Mouse (Mus musculus) stomach, embryonic 15.5 days (tissue): Measurements from ENCODE around the gene Fam110a. TPM values are rescaled to one million over a fixed set of nuclear protein-coding genes. Genes with fewer than 3 reads are reported as not detected.
A peak's percentile ranks its signal among the peaks of the same experiment; 100 is the strongest.

Experiments
- ATAC-seq: fragments of 200-750 bp; cut with Nextera tagmentation; 2 replicates; pipeline ENCODE4 v1.8.0; 2017; ENCODE audit warnings: low read depth, moderate number of reproducible peaks, moderate TSS enrichment; ENCODE audit not compliant: insufficient read depth, low FRiP score
- H3K27ac ChIP-seq: fragments of 300-500 bp; sonication (generic); 2 replicates; pipeline ENCODE4 v1.5.1; 2015; ENCODE audit warnings: mild to moderate bottlenecking, inconsistent platforms
- H3K27me3 ChIP-seq: fragments of 300-500 bp; sonication (generic); replicated peaks from 2 replicates; pipeline ENCODE4 v1.6.1; 2015; ENCODE audit warnings: inconsistent platforms
- H3K36me3 ChIP-seq: fragments of 300-500 bp; sonication (generic); 2 replicates; pipeline ENCODE4 v1.6.1; 2015; ENCODE audit warnings: inconsistent platforms
- H3K4me1 ChIP-seq: fragments of 300-500 bp; sonication (generic); 2 replicates; pipeline ENCODE4 v1.6.1; 2015; ENCODE audit warnings: inconsistent platforms
- H3K4me2 ChIP-seq: fragments of 300-500 bp; sonication (generic); 2 replicates; pipeline ENCODE4 v1.6.1; 2015; ENCODE audit warnings: mild to moderate bottlenecking, inconsistent platforms
- H3K4me3 ChIP-seq: fragments of 300-500 bp; sonication (generic); replicated peaks from 2 replicates; pipeline ENCODE4 v1.5.1; 2015; ENCODE audit warnings: inconsistent platforms
- H3K9ac ChIP-seq: fragments of 300-500 bp; sonication (generic); 2 replicates; pipeline ENCODE4 v1.6.1; 2015; ENCODE audit warnings: inconsistent platforms
- H3K9me3 ChIP-seq: fragments of 300-500 bp; sonication (generic); 2 replicates; pipeline ENCODE4 v1.6.1; 2016; ENCODE audit warnings: inconsistent platforms
- WGBS: fragments of 180-500 bp; shearing (Covaris S2); methylation state at CpG from one replicate; pipeline ENCODE4 v1.1.7; 2015; 5-methylcytosine and 5-hydroxymethylcytosine counted together
- polyA plus RNA-seq: library from polyadenylated mRNA; unstranded; fragments of >200 nt; fragmentation: Nextera tagmentation; extraction: Ambion mirVana; gene quantifications from 2 replicates; pipeline ENCODE4 v1.2.1, GENCODE M21; 2015

Gene Fam110a
- polyA plus RNA-seq, 1 experiment from 2014 or later = 26.8 TPM

GRCm38 (mm10) chr2:151967792-151968191, 12.2 kb downstream of the Fam110a start:
- H3K36me3 ChIP-seq = peaks cover 19% of the 10 kb centered on the region
- peaks cover 32% of the 10 kb centered on the region for H3K4me1 ChIP-seq
- no peak for ATAC-seq
- no peak overlapping the region for H3K9ac ChIP-seq
- H3K4me3 ChIP-seq = no peak overlapping the region
- H3K27ac ChIP-seq = no peak overlapping the region
- H3K27me3 ChIP-seq = no peaks in the 10 kb centered on the region
- no peak overlapping the region for H3K4me2 ChIP-seq
- no peaks in the 10 kb centered on the region for H3K9me3 ChIP-seq
- WGBS = 75% methylated on average over 2 of the region's 2 CpGs

DNA sequence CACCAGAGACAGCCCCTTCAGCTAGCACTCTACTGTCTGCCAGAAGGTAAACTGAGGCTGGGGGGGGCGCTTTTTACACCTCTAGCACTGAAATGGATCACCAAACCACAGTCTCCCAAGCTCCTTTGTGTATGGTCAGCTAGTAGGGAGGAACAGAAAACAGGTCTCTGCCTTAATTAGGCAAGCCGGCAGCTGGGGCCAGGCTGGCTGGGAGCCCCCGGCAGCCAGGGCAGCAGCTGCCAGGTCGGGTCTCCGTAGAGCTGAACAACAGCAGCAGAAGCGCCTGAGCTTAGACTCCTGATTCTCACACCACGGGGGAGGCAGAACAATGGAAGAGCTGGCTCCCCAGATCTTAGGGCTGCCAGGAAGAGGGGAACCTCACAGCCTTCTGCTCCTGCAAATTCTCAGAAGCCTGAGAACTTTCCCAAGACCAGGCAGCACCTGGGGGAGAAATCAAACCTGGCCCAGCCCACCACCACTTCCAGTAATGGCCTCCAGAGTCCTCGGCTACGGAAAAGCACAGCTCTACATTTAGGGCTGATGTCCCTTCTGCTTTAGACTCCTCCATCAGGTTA, 12.8 kb downstream of the Fam110a start:
- H3K27ac ChIP-seq = no peak overlapping the region
- peaks cover 19% of the 10 kb centered on the region for H3K36me3 ChIP-seq

GRCm38 (mm10) chr2:151964052-151964451, 16.0 kb downstream of the Fam110a start:
- H3K4me3 ChIP-seq = no peak overlapping the region
- H3K4me1 ChIP-seq = peaks cover 23% of the 10 kb centered on the region
- no peaks in the 10 kb centered on the region for H3K9me3 ChIP-seq
- no peak overlapping the region for H3K9ac ChIP-seq
- H3K27me3 ChIP-seq = no peaks in the 10 kb centered on the region
- WGBS = 20% methylated on average over 9 of the region's 9 CpGs
- no peak overlapping the region for H3K27ac ChIP-seq
- peaks cover 8% of the 10 kb centered on the region; the same call in 1 of the 2 replicates for H3K36me3 ChIP-seq
- H3K4me2 ChIP-seq = no peak overlapping the region
- ATAC-seq = no peak

More for the DNA sequence above, 12.8 kb downstream of the Fam110a start:
- peaks cover 28% of the 10 kb centered on the region for H3K4me1 ChIP-seq
- ATAC-seq = no peak
- no peak overlapping the region for H3K9ac ChIP-seq
- H3K9me3 ChIP-seq = no peaks in the 10 kb centered on the region
- no peaks in the 10 kb centered on the region for H3K27me3 ChIP-seq
- H3K4me2 ChIP-seq = no peak overlapping the region
- 38% methylated on average over 9 of the region's 9 CpGs for WGBS
- no peak overlapping the region for H3K4me3 ChIP-seq

DNA sequence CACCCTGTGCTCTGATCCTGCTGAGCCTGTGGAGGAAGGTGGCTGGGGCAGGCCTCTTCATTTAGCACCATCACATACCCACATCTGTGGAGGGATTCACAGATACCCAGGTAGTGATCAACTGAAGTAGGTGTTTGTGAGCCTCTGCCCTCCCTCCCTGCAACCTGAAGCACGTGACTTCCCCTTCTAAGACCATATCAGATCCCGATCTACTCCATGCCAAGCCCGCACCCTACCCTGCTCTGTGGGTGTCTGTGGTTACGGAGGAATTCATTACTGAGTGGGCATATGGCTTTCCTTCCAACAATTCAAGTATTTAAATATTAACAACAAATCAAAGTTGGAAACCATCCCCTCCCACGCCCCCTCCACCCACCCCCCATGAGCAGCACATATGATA, 16.7 kb downstream of the Fam110a start:
- no peaks in the 10 kb centered on the region for H3K9me3 ChIP-seq
- H3K4me1 ChIP-seq = peaks cover 24% of the 10 kb centered on the region
- no peak overlapping the region for H3K27ac ChIP-seq
- H3K9ac ChIP-seq = no peak overlapping the region
- 84% methylated on average over 5 of the region's 5 CpGs for WGBS
- no peak for ATAC-seq
- no peak overlapping the region for H3K4me3 ChIP-seq
- H3K36me3 ChIP-seq = 0 out of 2 replicates have a peak, but pooled peaks cover 3% of the 10 kb centered on the region
- no peak overlapping the region for H3K4me2 ChIP-seq
- H3K27me3 ChIP-seq = no peaks in the 10 kb centered on the region

DNA sequence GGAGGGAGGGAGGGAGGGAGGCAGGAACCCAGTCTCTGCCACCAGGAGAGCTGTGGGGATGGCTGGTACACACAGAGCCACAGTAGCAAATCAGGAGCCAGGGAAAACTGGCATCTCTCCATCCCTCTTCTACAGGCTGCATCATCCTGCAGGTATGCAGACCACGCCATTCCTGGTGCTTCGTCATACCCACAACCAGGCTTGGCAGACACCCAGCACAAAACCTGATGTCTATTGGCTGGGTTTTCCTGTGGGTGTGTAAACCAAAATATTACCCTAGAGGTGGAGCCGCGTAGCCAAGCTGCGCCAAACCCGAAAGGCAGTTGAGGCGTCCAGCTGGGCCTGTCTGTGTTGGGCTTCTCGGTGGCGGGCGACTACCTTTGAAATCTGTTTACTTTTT, 17.5 kb downstream of the Fam110a start:
- H3K4me2 ChIP-seq = no peak overlapping the region

GRCm38 (mm10) chr2:151961284-151962196, 18.5 kb downstream of the Fam110a start:
- H3K27ac ChIP-seq = no peak overlapping the region; the same call in 1 of the 2 replicates
- peaks cover 24% of the 10 kb centered on the region for H3K4me1 ChIP-seq
- WGBS = 46% methylated on average over 9 of the region's 9 CpGs
- peak; percentile 36 for ATAC-seq
- no peak overlapping the region for H3K4me3 ChIP-seq
- no peak overlapping the region for H3K9ac ChIP-seq
- H3K27me3 ChIP-seq = no peaks in the 10 kb centered on the region
- 0 out of 2 replicates have a peak, but pooled peaks cover 3% of the 10 kb centered on the region for H3K36me3 ChIP-seq
- H3K4me2 ChIP-seq = no peak overlapping the region
- no peaks in the 10 kb centered on the region for H3K9me3 ChIP-seq

More for the DNA sequence above, 17.5 kb downstream of the Fam110a start:
- Histone ChIP-seq H3K9me3 (no peaks in the 10 kb centered on the region), H3K9ac (no peak overlapping the region), H3K36me3 (0 out of 2 replicates have a peak, but pooled peaks cover 3% of the 10 kb centered on the region), H3K27ac (no peak overlapping the region), H3K4me3 (no peak overlapping the region), H3K4me1 (peaks cover 24% of the 10 kb centered on the region), H3K27me3 (no peaks in the 10 kb centered on the region)
- peak; percentile 48; the same call in 1 of the 2 replicates for ATAC-seq
- 36% methylated on average over 10 of the region's 10 CpGs for WGBS

DNA sequence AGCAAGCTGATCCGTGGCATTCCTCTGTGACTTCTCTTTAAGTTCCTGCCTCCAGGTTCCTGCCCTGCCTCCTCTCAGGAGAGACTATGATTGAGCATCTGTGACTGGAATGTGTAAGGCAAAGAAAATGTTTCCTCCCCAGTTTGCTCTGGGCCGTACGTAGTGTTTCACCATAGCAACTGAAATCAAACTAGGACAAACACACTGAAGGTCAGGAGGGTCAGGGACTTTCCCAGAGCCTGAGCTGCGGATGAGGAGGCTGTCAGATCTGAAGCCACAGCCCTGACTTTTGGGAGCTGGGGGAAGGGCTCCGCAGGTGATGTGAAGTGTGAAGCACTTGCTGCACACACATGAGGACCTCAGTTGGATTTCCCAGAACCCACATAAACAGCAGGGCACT, 20.7 kb downstream of the Fam110a start:
- Histone ChIP-seq H3K27me3 (no peaks in the 10 kb centered on the region), H3K4me1 (peaks cover 24% of the 10 kb centered on the region), H3K4me2 (no peak overlapping the region), H3K4me3 (no peak overlapping the region), H3K9ac (no peak overlapping the region), H3K9me3 (no peaks in the 10 kb centered on the region), H3K36me3 (no peaks in the 10 kb centered on the region), H3K27ac (no peak overlapping the region)
- 32% methylated on average over 5 of the region's 5 CpGs for WGBS
- ATAC-seq = peak; percentile 36; the same call in 1 of the 2 replicates

GRCm38 (mm10) chr2:151956500-151957137, 23.4 kb downstream of the Fam110a start:
- 0 out of 2 replicates have a peak, but pooled peaks cover 10% of the 10 kb centered on the region for H3K4me1 ChIP-seq
- H3K4me2 ChIP-seq = no peak overlapping the region
- H3K9ac ChIP-seq = no peak overlapping the region
- no peaks in the 10 kb centered on the region for H3K9me3 ChIP-seq
- no peaks in the 10 kb centered on the region for H3K36me3 ChIP-seq
- no peak for ATAC-seq
- WGBS = 71% methylated on average over 4 of the region's 4 CpGs
- no peaks in the 10 kb centered on the region for H3K27me3 ChIP-seq
- no peak overlapping the region for H3K4me3 ChIP-seq
- H3K27ac ChIP-seq = no peak overlapping the region

- H3K4me3 ChIP-seq = no peak overlapping the region
- no peaks in the 10 kb centered on the region for H3K27me3 ChIP-seq
- H3K36me3 ChIP-seq = no peaks in the 10 kb centered on the region
- ATAC-seq = no peak
- no peak overlapping the region for H3K9ac ChIP-seq
- no peak overlapping the region for H3K4me2 ChIP-seq
- no peaks in the 10 kb centered on the region for H3K4me1 ChIP-seq
- H3K9me3 ChIP-seq = no peaks in the 10 kb centered on the region
- no peak overlapping the region for H3K27ac ChIP-seq
- 84% methylated on average over 8 of the region's 8 CpGs for WGBS
These were observed 26.4 kb downstream of the Fam110a start for GRCm38 (mm10) chr2:151953665-151954064.

DNA sequence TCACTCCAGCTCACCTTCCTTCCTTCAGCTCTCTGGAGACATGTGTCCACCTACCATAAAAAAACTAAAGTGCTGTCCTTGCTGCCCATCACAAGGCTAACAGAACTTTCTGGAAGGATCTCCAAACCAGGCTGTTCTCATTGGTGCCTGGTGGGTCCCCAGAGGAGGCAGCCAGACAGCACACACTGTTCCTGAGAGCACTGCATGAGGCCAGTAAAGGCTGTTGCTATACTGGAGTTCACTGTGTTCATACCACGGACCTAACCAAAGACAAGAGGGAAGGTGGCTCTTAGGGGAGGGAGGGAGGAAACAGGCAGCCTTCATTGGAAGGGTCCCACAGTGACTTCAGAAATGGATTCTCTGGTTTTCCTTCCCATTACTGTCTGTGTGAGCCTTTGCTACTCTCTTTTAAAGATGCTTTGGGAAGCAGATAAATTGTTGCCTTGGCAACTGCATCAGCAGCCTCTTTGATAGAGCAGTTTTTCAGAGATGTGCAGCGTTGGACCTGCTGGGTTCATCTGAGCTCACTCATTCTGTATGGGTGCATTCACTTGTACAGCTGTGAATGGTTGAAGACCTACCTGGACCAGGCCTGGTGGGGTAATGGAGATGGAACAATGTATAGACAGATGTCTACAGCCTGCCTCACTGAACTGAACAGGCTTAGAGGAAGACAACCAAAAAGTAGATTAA, 30.8 kb downstream of the Fam110a start:
- 72% methylated on average over 2 of the region's 2 CpGs for WGBS
- ATAC-seq = no peak
- Histone ChIP-seq H3K9ac (no peak overlapping the region), H3K4me1 (no peaks in the 10 kb centered on the region), H3K4me2 (no peak overlapping the region), H3K4me3 (no peak overlapping the region), H3K27ac (no peak overlapping the region), H3K9me3 (no peaks in the 10 kb centered on the region), H3K36me3 (no peaks in the 10 kb centered on the region), H3K27me3 (no peaks in the 10 kb centered on the region)

DNA sequence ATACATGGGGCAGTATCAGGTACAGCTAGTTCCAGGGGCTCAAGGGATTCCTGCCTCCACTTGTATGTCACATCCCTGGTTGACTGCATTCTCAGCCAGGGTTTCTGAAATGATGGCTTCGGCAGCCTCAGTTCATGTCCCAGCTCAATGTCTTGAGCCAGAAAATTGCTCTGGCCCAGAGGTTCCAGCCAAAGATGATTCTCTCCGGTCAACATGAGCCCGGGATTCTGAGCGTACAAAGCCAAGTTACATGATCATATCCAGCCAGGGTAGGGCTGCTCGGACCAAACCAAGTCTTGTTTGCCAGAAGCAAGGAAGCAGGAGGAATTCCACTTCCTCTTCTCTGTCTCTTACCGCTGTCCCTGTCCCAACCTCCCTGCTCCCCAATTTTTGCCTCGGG, 31.7 kb downstream of the Fam110a start:
- Histone ChIP-seq H3K4me3 (no peak overlapping the region), H3K9me3 (no peaks in the 10 kb centered on the region), H3K27ac (no peak overlapping the region), H3K4me2 (no peak overlapping the region), H3K36me3 (no peaks in the 10 kb centered on the region), H3K4me1 (no peaks in the 10 kb centered on the region), H3K9ac (no peak overlapping the region), H3K27me3 (no peaks in the 10 kb centered on the region)
- no peak for ATAC-seq
- WGBS = 76% methylated on average over 7 of the region's 7 CpGs
